Mouse (Mus musculus) frontal cortex, adult (tissue): ENCODE results near the gene Tdrd12.
"Not testable (repeated sequence)": the region's sequence is repeated elsewhere in the genome, so short reads cannot be mapped to it uniquely, and the experiment has no call there.

Experiments
- ATAC-seq: cut with Nextera tagmentation; 2 replicates; pipeline ENCODE4 v1.9.2; 2017; ENCODE audit warnings: mild to moderate bottlenecking, moderate library complexity, mixed read lengths; ENCODE audit not compliant: low TSS enrichment

Gene Tdrd12

GRCm38 (mm10) chr7:35555224-35556204 is 18.0 kb upstream of the Tdrd12 start:
- peak; percentile 85 for ATAC-seq

DNA sequence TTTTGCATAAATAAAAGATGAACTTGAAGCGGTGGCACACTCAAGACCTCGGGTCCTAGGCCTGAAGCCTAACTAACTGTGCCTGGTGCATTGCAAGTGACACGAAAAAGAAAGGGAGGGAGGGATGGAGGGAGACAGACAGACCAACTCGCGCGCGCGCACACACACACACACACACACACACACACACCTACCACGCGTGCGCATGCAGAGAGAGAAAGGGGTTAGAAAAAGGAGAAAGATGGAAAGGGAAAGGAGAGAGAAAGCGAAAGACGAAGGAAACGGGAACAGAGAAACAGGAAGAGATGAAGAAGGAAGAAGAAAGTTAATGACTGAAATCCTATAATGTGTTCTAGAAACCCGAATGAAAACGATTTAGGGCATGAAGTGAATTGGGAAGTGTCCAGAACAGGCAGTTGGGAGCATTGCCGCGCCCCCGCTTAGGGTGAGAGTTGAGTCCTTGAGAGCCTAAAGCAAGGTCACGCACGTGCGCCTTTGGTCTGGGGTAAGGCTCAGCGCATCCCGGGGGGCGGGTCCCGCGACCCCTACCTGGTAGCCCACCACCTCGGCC is 17.1 kb upstream of the Tdrd12 start:
- peak; percentile 29; the same call in 1 of the 2 replicates for ATAC-seq

- no peak for ATAC-seq
These were observed 16.4 kb upstream of the Tdrd12 start for GRCm38 (mm10) chr7:35553751-35554604.

GRCm38 (mm10) chr7:35545881-35546280 is 8.3 kb upstream of the Tdrd12 start:
- peak; percentile 93 for ATAC-seq

DNA sequence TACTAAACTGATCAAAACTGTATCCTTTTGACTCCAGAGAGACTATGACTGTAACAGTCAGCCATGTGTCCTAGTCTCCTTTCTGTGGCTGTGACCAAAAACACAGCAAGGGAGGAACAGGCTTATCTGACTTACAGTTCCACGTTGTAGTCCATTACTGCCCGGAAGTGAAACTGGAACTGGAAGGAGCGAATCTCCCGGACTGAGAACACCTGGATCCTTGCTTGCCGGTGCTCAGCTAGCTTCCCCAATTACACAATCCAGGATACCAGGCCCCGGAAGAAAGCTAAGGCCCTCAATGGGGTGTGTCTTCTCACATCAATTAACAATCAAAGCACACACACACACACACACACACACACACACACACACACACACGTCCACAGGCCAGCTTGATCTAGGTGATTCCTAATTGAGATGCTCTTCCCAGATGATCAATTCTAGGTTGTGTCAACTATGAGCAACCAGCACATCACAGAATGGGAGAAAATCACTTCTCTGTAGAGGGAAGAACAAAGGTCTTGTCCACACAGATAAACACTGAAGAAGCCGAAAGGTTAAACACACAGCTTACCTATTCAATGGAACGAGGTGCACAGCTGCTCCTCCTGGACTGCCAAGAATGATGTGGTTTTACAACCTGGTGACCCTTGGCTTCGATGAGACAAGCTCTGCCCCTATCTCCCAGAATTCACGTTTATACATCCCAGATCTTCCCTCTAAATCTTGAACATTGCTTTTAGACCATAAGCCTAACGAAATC is 1.6 kb downstream of the Tdrd12 start:
- no peak for ATAC-seq

DNA sequence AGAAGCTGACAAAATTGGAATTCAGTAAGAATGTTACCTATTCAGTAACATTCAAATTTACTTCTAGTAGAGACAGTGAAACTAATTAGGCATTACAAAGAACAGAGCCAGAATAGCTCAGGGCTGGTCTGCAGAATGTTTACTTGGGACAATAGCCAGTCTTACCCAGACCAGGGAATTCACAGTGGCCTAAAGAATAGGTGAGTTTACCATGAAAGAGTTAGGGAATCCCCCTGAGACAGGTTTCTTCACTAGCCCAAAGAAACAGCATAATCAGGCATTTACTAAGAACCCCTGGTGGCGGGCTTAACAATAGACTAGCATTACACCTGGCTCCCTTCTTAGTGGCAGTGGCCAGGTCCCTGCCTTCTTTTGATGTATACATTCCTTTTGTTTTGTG is 7.0 kb downstream of the Tdrd12 start:
- ATAC-seq = not testable (repeated sequence)

DNA sequence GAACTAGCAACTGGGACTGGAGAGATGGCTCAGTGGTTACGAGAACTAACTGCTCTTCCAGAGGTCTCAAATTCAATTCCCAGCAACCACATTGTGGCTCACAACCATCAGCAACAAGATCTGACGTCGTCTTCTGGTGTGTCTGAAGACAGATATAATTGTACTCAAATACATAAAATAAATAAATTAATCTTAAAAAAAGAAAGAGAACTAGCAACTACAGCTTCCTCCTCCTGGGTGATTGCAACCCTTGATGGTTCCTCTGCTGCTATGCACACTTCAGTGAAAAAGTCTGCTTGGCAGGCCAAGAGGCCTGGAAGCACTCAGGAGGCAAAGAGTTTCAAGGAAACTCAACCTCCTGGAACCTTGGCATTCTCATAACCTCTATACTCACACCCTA is 7.5 kb downstream of the Tdrd12 start:
- ATAC-seq = no peak

- no peak for ATAC-seq
These were observed 10.8 kb downstream of the Tdrd12 start for GRCm38 (mm10) chr7:35526795-35527194.

- ATAC-seq = peak; percentile 72
These were observed 35.5 kb downstream of the Tdrd12 start for GRCm38 (mm10) chr7:35501995-35502394.

- peak; percentile 88 for ATAC-seq
These were observed 40.0 kb downstream of the Tdrd12 start for GRCm38 (mm10) chr7:35497516-35497915.

DNA sequence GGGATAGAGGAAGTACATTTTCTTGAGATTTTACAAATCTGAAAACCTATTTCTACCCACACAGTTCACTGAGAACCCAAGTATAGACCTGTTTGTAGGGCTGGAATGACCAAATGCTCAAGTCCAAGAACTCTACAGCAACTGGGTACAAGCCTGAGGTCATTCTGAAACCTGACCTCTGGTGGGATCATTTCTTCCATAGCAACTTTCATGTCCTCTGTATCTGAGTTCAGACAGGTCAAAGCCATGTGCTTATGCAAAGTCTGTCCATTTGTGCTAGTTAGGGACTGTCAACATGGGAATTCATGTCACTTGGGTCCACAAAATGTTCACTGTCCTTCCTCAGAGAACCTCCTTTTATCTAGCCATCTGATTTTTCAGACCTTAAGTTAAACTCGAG is 46.5 kb downstream of the Tdrd12 start:
- ATAC-seq = no peak

- ATAC-seq = no peak
These were observed 47.4 kb downstream of the Tdrd12 start for GRCm38 (mm10) chr7:35490186-35490585.

- ATAC-seq = no peak
These were observed 51.0 kb downstream of the Tdrd12 start for GRCm38 (mm10) chr7:35486553-35486952.

- no peak for ATAC-seq
These were observed 52.4 kb downstream of the Tdrd12 start for GRCm38 (mm10) chr7:35485126-35485525.

GRCm38 (mm10) chr7:35476457-35476856 is 61.1 kb downstream of the Tdrd12 start:
- ATAC-seq = no peak

- ATAC-seq = no peak
These were observed 66.8 kb downstream of the Tdrd12 start for GRCm38 (mm10) chr7:35470794-35471193.

GRCm38 (mm10) chr7:35467856-35468255 is 69.7 kb downstream of the Tdrd12 start:
- no peak for ATAC-seq

GRCm38 (mm10) chr7:35465027-35465426 is 72.5 kb downstream of the Tdrd12 start:
- 0 out of 2 replicates have a peak, but pooled peaks have one; percentile 44 for ATAC-seq

GRCm38 (mm10) chr7:35460971-35461370 is 76.6 kb downstream of the Tdrd12 start:
- no peak for ATAC-seq

DNA sequence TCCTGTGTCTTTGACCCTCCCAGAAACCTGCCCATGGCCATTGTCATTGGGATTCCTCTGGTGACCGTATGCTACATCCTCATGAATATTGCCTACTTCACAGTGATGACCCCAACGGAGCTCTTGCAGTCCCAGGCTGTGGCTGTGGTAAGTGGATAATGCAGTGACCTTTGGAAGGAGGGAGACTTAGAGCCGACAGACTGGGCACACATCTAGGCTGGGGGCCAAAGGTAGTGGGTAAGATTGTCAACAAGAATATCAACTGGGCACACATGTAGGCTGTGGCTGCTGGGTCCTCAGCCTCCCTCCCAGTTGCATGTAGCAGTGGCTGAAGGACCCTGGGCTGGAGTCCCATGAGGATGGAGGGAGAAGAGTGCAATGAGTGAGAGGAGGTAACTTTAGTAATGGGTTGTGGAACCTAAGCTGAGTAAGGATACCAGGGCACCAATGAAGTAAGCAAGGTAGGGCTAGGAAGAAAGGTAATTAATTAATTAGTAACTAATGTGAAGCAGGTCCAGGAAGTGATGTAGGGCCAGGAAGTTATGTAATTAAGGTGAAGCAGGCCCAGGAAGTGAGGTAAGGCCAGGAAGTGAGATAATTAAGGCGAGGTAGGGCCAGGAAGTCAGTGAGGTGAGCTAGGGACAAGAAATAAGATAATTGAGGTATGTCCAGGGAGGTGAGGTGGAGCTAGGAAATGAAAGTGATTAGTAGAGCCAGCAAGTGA is 81.3 kb downstream of the Tdrd12 start:
- no peak for ATAC-seq

DNA sequence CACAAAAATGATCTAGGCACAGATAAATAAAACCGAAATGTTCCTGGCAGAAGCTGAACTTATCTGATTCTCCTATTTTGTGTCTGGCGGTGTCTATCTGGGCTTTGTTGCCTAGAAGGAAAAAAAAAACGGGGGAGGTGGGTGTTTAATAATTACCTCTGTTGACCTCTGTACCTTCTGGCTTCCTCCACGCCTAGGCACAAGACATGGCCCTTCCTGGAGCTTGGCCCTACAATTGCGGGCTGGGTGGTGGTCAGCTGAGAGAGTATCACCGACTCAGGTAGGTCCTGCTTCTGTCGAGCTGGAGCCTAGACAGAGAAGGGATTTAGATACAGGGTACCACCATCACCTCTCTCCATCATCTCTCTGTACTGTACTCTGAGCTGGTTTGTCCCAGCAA is 88.7 kb downstream of the Tdrd12 start:
- no peak for ATAC-seq
